Mouse (Mus musculus): ENCODE data around the gene Tbk1. TPM values are rescaled to one million over a fixed set of nuclear protein-coding genes. Genes with fewer than 3 reads are reported as not detected.

Tbk1 gene
- polyA plus RNA-seq, 1 experiment from 2014 or later = 104 TPM

DNA sequence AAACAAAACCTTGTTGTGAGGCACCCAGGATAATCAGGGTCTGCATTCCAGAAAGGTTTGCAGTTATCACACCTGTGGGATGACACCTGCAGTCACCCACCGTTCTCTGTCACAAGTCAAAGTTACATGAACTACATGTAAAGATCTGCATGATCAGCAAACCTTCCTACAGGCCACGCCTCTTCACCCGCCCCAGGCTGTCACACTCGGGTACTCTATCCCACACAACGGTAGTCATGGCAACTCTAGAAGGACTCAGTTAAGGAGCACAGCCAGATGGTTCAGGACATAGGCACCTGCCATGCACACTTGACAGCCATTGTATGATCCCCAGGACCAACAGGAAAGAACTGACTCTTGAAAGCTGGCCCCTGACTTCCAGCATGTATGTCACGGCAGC lies 5.2 kb downstream of the Tbk1 start:
- no peak overlapping the region for H3K4me3 ChIP-seq (ENCODE audit: inconsistent target)
- H3K36me3 ChIP-seq (ENCODE audit: inconsistent target) = peaks cover 52% of the 10 kb centered on the region
- H3K79me2 ChIP-seq (ENCODE audit: inconsistent target) = peaks cover 97% of the 10 kb centered on the region
- no peak overlapping the region for H3K27ac ChIP-seq
- WGBS (ENCODE audit: missing documents) = 87% methylated on average over 6 of the region's 6 CpGs

GRCm38 (mm10) chr10:121580381-121580780 lies 6.2 kb downstream of the Tbk1 start:
- H3K36me3 ChIP-seq (ENCODE audit: inconsistent target) = peaks cover 63% of the 10 kb centered on the region
- H3K4me3 ChIP-seq (ENCODE audit: inconsistent target) = no peak overlapping the region
- peaks cover 98% of the 10 kb centered on the region for H3K79me2 ChIP-seq (ENCODE audit: inconsistent target)
- 93% methylated on average over 5 of the region's 5 CpGs for WGBS (ENCODE audit: missing documents)
- no peak overlapping the region for H3K27ac ChIP-seq

DNA sequence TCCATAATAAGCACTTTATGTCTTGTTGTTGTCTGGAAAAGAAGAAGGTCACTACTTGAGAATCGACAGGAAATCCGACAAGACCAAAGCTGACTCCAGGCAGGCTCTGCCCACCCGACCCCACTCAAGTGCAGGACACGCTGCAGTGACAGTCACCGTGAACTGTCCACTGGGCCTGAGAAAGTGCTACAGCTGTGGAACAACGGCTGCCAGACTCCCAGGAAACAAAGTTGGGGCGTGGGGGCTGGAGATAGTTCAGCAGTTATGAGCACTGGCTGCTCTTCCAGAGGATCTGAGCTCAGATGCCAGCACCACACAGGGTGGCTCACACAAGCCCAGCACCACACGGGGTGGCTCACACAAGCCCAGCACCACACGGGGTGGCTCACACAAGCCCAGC lies 10.2 kb downstream of the Tbk1 start:
- H3K27ac ChIP-seq = no peak overlapping the region
- peaks cover 69% of the 10 kb centered on the region for H3K79me2 ChIP-seq (ENCODE audit: inconsistent target)
- no peak overlapping the region for H3K4me3 ChIP-seq (ENCODE audit: inconsistent target)
- WGBS (ENCODE audit: missing documents) = 90% methylated on average over 7 of the region's 9 CpGs
- peaks cover 60% of the 10 kb centered on the region for H3K36me3 ChIP-seq (ENCODE audit: inconsistent target)

DNA sequence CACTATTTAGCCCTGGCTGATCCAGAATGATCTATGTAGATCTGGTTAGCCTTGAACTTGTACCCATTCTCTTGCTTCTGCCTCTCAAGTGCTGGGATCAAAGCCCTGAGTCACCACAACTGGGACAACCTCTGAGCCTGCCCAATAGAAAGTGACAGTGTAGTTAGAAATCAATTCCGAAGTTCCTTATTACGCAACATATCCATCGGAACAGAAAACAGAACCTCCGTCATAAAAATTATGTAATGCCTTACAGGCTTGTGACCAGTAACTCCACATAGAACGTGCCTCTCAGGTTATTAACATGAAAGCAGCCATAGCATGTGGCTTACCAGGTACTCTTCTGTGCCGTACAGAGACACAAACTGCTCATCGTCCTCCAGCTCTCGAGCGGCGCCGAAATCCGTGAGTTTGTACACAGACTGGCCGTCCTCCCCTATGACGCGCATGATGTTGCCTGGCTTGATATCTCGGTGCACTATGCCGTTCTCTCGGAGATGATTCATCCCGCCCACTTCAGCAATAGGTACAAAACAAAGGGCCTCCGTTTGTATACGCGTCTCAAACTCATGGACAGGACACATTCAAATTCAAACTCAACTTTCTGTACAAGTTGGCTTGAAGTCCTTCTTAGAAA lies 15.0 kb downstream of the Tbk1 start:
- peaks cover 59% of the 10 kb centered on the region for H3K79me2 ChIP-seq (ENCODE audit: inconsistent target)
- WGBS (ENCODE audit: missing documents) = 82% methylated on average over 22 of the region's 22 CpGs
- H3K36me3 ChIP-seq (ENCODE audit: inconsistent target) = peaks cover 68% of the 10 kb centered on the region
- no peak overlapping the region for H3K4me3 ChIP-seq (ENCODE audit: inconsistent target)
- no peak overlapping the region for H3K27ac ChIP-seq

DNA sequence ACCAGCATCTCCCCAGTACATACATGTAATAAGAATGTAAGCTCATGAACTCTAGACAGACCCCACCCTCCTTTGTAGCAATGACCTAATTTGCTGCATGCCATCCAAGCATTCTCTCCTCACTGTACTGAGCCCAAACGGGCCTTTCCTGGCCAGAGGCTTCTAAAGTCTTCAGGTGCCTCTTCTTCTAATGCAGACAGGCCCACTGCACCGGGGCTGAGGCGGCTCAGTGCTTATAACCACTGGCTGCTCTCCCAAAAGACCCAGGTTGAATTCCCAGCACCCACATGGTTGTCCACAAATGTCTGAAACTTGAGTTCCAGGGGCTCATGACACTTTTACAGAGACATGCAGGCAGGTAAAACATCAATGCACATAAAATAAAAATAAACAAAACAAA lies 15.6 kb downstream of the Tbk1 start:
- no peak overlapping the region for H3K4me3 ChIP-seq (ENCODE audit: inconsistent target)
- peaks cover 53% of the 10 kb centered on the region for H3K79me2 ChIP-seq (ENCODE audit: inconsistent target)
- peaks cover 64% of the 10 kb centered on the region for H3K36me3 ChIP-seq (ENCODE audit: inconsistent target)
- WGBS (ENCODE audit: missing documents) = 100% methylated on average over 2 of the region's 3 CpGs
- no peak overlapping the region for H3K27ac ChIP-seq

DNA sequence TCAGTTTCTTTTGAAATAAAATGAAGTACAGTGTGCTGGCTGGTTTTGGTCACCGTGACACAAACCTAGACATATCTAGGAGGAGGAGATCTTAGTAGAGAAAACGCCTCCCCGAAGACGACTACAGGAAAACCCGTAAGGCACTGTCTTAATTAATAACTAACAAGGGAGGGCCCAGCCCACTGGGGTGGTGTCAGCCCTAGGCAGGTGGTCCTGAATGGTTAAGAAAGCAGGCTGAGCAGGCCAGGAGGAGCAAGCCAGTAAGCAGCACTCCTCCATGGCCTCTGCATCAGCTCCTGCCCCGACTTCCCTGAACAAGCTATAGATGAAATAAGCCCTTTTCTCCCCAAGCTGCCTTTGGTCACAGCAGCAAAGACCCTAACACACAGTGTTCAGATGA lies 16.8 kb downstream of the Tbk1 start:
- 92% methylated on average over 4 of the region's 6 CpGs for WGBS (ENCODE audit: missing documents)
- Histone ChIP-seq H3K27ac (no peak overlapping the region), H3K4me3 (ENCODE audit: inconsistent target) (no peak overlapping the region), H3K79me2 (ENCODE audit: inconsistent target) (peaks cover 52% of the 10 kb centered on the region), H3K36me3 (ENCODE audit: inconsistent target) (peaks cover 62% of the 10 kb centered on the region)

DNA sequence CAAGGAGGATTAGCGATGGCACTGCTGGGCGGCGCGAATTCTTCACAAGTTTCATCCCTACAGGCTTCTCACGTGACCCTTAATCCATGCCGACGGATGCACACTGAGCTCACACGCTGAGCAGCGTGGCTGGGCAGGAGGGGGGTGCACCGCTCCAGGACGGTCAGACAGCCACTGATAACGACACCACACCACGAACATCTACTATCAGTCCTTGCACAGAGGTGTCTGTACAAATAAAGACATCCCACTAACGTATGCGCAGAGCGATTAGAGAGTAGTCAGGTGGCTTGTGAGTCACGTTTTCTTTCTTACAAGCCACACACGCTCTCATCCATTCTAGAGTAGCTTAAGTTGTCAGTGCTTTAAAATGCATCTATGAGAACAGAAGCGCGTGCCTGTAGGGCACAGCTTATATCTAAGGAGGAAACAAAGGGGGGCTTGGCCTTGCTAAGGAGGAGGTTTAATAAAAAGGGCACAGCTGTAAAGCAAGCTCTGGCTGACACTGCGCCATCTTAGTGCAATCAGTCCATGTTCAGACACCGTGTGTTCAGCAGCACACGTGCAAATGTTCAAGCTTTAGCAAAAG lies 17.5 kb downstream of the Tbk1 start:
- no peak overlapping the region for H3K4me3 ChIP-seq (ENCODE audit: inconsistent target)
- 93% methylated on average over 23 of the region's 23 CpGs for WGBS (ENCODE audit: missing documents)
- H3K36me3 ChIP-seq (ENCODE audit: inconsistent target) = peaks cover 61% of the 10 kb centered on the region
- no peak overlapping the region for H3K27ac ChIP-seq
- H3K79me2 ChIP-seq (ENCODE audit: inconsistent target) = peaks cover 54% of the 10 kb centered on the region

- no peak overlapping the region for H3K4me3 ChIP-seq (ENCODE audit: inconsistent target)
- H3K27ac ChIP-seq = no peak overlapping the region
- WGBS (ENCODE audit: missing documents) = 94% methylated on average over 7 of the region's 7 CpGs
- H3K36me3 ChIP-seq (ENCODE audit: inconsistent target) = peaks cover 67% of the 10 kb centered on the region
- H3K79me2 ChIP-seq (ENCODE audit: inconsistent target) = peaks cover 59% of the 10 kb centered on the region
These were observed 18.1 kb downstream of the Tbk1 start for GRCm38 (mm10) chr10:121568534-121568933.

DNA sequence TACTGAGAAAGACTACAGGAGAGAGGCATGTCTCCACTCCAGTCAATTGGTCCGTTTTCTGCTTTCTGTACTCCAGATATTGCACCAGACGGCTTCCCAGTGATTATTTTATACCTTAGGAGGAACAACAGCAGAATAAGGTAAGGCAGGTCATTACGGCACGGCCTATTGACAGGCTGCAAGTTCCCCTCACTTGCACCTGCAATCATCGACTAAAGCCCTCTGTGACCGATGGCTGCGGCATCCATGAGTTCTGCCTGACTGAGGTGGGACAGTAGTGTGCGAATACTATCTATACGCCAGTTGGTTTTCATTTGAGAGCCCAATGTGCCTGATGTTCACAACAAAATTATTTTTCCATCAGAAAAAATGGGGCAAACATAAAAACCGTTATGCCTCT lies 18.6 kb downstream of the Tbk1 start:
- Histone ChIP-seq H3K79me2 (ENCODE audit: inconsistent target) (peaks cover 64% of the 10 kb centered on the region), H3K27ac (no peak overlapping the region), H3K4me3 (ENCODE audit: inconsistent target) (no peak overlapping the region), H3K36me3 (ENCODE audit: inconsistent target) (peaks cover 72% of the 10 kb centered on the region)
- 93% methylated on average over 10 of the region's 10 CpGs for WGBS (ENCODE audit: missing documents)

DNA sequence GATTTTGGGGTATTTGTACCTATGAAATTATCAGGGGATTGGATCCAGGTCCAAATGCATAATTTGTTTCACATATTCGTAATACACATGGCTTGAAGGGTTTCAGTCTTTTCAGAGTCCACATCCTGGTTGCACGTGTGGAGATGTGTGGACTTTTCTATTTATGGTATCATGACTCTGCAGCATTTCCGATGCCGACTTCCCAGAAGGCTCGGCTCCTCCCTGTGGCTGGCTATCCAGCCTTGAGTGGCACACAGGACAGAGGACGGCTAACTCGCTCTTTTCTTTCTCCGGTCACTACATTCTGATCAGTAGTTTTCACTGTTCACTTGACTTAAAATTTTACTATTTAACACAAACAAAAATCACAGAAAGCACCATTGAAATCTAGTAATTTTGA lies 22.1 kb downstream of the Tbk1 start:
- Histone ChIP-seq H3K27ac (no peak overlapping the region), H3K79me2 (ENCODE audit: inconsistent target) (peaks cover 45% of the 10 kb centered on the region), H3K36me3 (ENCODE audit: inconsistent target) (peaks cover 60% of the 10 kb centered on the region), H3K4me3 (ENCODE audit: inconsistent target) (no peak overlapping the region)
- 58% methylated on average over 8 of the region's 8 CpGs for WGBS (ENCODE audit: missing documents)

DNA sequence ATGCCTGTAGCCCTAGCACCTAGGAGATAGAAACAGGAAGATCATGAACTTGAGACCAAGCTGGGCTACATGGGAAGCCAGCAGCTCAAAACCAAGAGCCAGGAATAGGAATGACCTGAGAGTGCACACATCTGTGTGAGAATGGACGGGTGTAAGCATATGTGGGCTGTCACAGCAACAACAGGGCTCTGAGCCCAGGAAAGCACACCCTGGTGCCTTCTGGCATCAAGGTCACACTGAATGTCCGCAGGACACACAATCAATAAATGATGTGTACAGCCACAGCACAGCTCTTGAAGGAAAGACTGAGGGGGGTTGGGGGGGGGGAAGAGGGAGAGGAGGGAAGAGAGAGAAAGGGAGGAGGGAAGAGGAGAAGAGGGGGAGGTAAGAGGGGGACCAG lies 28.4 kb downstream of the Tbk1 start:
- Histone ChIP-seq H3K36me3 (ENCODE audit: inconsistent target) (peaks cover 78% of the 10 kb centered on the region), H3K27ac (no peak overlapping the region), H3K4me3 (ENCODE audit: inconsistent target) (no peak overlapping the region), H3K79me2 (ENCODE audit: inconsistent target) (peaks cover 2% of the 10 kb centered on the region; the same call in 1 of the 2 replicates)
- 100% methylated on average over 2 of the region's 2 CpGs for WGBS (ENCODE audit: missing documents)

GRCm38 (mm10) chr10:121556263-121556662 lies 30.3 kb downstream of the Tbk1 start:
- 85% methylated on average over 6 of the region's 6 CpGs for WGBS (ENCODE audit: missing documents)
- peaks cover 87% of the 10 kb centered on the region for H3K36me3 ChIP-seq (ENCODE audit: inconsistent target)
- H3K79me2 ChIP-seq (ENCODE audit: inconsistent target) = no peaks in the 10 kb centered on the region; the same call in 1 of the 2 replicates
- H3K4me3 ChIP-seq (ENCODE audit: inconsistent target) = no peak overlapping the region
- H3K27ac ChIP-seq = no peak overlapping the region

DNA sequence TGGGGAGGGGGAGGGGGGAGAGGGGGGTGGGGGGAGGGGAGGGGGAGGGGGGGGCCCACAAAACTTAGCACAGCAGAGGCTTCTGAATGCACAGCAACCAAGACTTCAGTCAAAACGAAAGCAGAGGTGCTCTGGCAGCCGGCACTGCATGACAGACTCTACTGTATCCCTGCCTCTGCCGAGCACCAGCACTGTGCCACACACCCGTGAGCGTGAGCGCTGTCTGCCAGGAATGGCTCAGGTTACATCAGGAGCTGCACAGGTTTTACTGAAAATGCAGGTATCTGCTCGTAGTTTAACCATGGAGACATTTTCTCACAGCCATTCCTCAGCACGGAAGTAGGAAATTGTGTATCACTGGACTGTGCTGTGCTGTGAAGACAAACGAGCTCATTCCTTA lies 36.3 kb downstream of the Tbk1 start:
- Histone ChIP-seq H3K79me2 (ENCODE audit: inconsistent target) (no peaks in the 10 kb centered on the region; the same call in 1 of the 2 replicates), H3K36me3 (ENCODE audit: inconsistent target) (peaks cover 81% of the 10 kb centered on the region), H3K4me3 (ENCODE audit: inconsistent target) (no peak overlapping the region), H3K27ac (no peak overlapping the region)
- WGBS (ENCODE audit: missing documents) = 92% methylated on average over 9 of the region's 9 CpGs

GRCm38 (mm10) chr10:121549670-121550069 lies 36.9 kb downstream of the Tbk1 start:
- H3K27ac ChIP-seq = no peak overlapping the region
- H3K36me3 ChIP-seq (ENCODE audit: inconsistent target) = peaks cover 75% of the 10 kb centered on the region
- no peak overlapping the region for H3K4me3 ChIP-seq (ENCODE audit: inconsistent target)
- no peaks in the 10 kb centered on the region; the same call in 1 of the 2 replicates for H3K79me2 ChIP-seq (ENCODE audit: inconsistent target)
- 33% methylated on average over 5 of the region's 5 CpGs for WGBS (ENCODE audit: missing documents)

DNA sequence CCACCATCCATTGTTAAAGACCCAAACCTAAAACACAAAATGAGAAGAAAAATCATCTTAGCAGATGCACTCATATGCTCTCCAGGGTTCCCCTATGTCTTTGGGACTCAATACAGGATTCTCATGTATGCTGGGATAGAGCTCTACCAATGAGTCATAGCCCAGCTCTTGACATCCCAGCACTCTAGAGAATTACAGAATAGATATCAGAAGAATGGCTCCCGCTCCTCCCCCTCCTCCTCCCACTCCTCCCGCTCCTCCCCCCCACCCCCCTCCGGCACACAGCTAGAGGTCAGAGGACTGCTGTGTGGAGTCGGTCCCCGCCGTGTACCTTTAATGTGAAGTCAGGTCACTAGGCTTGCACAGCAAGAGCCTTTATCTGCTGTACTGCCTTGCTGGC lies 39.4 kb downstream of the Tbk1 start:
- no peaks in the 10 kb centered on the region; the same call in 1 of the 2 replicates for H3K79me2 ChIP-seq (ENCODE audit: inconsistent target)
- no peak overlapping the region for H3K4me3 ChIP-seq (ENCODE audit: inconsistent target)
- no peak overlapping the region for H3K27ac ChIP-seq
- WGBS (ENCODE audit: missing documents) = 100% methylated on average over 4 of the region's 6 CpGs
- peaks cover 50% of the 10 kb centered on the region for H3K36me3 ChIP-seq (ENCODE audit: inconsistent target)
